In the genomic region with DNA sequence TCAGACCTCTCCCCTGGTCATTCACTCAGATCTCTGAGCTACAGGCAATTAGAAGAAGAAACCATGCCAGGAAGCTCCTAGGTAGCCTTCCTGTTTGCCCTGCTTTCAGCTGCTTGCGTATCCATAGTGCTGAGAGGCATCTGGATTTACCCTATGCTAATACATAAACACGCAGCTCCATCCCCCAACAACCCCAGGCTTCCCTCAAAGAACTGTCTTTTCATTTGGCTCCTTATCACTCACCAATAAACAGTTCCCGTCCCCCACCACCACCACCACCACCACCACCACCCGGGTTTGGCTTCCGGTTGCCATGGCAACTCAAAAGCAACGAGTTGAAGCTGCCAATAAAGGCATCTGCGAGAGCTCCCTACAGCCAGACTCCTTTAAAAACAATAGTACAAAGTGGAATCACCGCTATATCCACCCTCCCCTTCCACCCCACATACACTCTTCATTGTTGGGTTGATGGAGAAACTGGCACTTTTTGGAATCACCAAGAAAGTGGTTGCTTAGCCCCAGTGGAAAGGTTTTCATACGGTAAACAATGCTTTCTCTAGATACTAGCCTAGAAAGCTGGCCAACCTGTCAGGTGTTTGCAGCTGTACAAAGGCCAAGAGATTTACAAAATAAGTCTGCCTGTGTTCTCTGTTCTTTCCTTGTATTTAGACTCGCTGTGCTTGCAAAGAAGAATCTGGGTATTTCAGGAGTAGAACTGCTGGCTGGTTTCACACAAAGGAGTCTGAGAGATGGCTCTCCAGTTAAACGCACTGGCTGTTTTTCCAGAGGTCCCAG, we compare ENCODE assay signal across 1 mouse cellular context.
TF ChIP-seq lines count a peak whose summit lies in the region.

No protein-coding gene starts in this region.

TF ChIP-seq in MEL, 35 proteins besides CTCF, POLR2A, EP300 and RAD21 (continued from another document):
- peak; percentile 50; the same call in 1 of the 2 replicates for TF ChIP-seq HCFC1 (IDR thresholded peaks at IDR 0.05; ENCODE audit: low read depth, low read length)
- peak; percentile 63; the same call in 1 of the 2 replicates for TF ChIP-seq MXI1 (IDR thresholded peaks at IDR 0.05; ENCODE audit: low read depth, low read length)
- no peak for TF ChIP-seq MYC (IDR thresholded peaks at IDR 0.05; ENCODE audit: low read depth, low read length)
- TF ChIP-seq MAZ (IDR thresholded peaks at IDR 0.05; ENCODE audit: low read depth, low read length): 0 out of 2 replicates have a peak, but pooled peaks have one; percentile 32
TF ChIP-seq in MEL: peak in this region for 8.
